Mouse (Mus musculus) heart, embryonic 10.5 days (tissue): ENCODE data around the gene Vps53. TPM values are rescaled to one million over a fixed set of nuclear protein-coding genes. Genes with fewer than 3 reads are reported as not detected.

Experiments used
- DNase-seq: peaks from one replicate; pipeline ENCODE4 v3.0.0-alpha.2; 2017; ENCODE audit warnings: low spot score
- H3K27ac ChIP-seq: fragments of 300-500 bp; sonication (generic); 2 replicates; pipeline ENCODE4 v1.5.1; 2016; ENCODE audit warnings: mild to moderate bottlenecking
- H3K27me3 ChIP-seq: fragments of 300-500 bp; sonication (generic); 2 replicates; pipeline ENCODE4 v1.6.1; 2016; ENCODE audit warnings: mild to moderate bottlenecking; ENCODE audit not compliant: poor library complexity, insufficient read depth, severe bottlenecking
- H3K36me3 ChIP-seq: fragments of 300-500 bp; sonication (generic); 2 replicates; pipeline ENCODE4 v1.6.1; 2016; ENCODE audit warnings: mild to moderate bottlenecking, moderate library complexity
- H3K4me1 ChIP-seq: fragments of 300-500 bp; sonication (generic); 2 replicates; pipeline ENCODE4 v1.6.1; 2016; ENCODE audit warnings: mild to moderate bottlenecking
- H3K4me3 ChIP-seq: fragments of 300-500 bp; sonication (generic); 2 replicates; pipeline ENCODE4 v1.5.1; 2016; ENCODE audit warnings: mild to moderate bottlenecking, moderate library complexity
- H3K9me3 ChIP-seq: fragments of 300-500 bp; sonication (generic); 2 replicates; pipeline ENCODE4 v1.6.1; 2016; ENCODE audit warnings: mild to moderate bottlenecking, moderate library complexity
- WGBS: fragments of 180-500 bp; shearing (Covaris S2); methylation state at CpG from one replicate; pipeline ENCODE4 v1.1.7; 2016; 5-methylcytosine and 5-hydroxymethylcytosine counted together
- polyA plus RNA-seq: library from polyadenylated mRNA; unstranded; fragments of >200 nt; fragmentation: Nextera tagmentation; extraction: Ambion mirVana; gene quantifications from 2 replicates; pipeline ENCODE4 v1.2.1, GENCODE M21; 2016

The Vps53 gene
- polyA plus RNA-seq, 1 experiment from 2014 or later = 35.1 TPM

- Histone ChIP-seq H3K9me3 (no peaks in the 10 kb centered on the region), H3K27ac (no peak overlapping the region), H3K36me3 (no peaks in the 10 kb centered on the region), H3K4me1 (peaks cover 23% of the 10 kb centered on the region), H3K4me3 (no peak overlapping the region), H3K27me3 (0 out of 2 replicates have a peak, but pooled peaks cover 8% of the 10 kb centered on the region)
- DNase-seq = no peak
- WGBS = 47% methylated on average over 8 of the region's 8 CpGs
These were observed 17.6 kb upstream of the Vps53 start for GRCm38 (mm10) chr11:76196977-76197469.

GRCm38 (mm10) chr11:76196275-76196976, 17.0 kb upstream of the Vps53 start:
- H3K4me3 ChIP-seq = no peak overlapping the region
- no peaks in the 10 kb centered on the region for H3K9me3 ChIP-seq
- WGBS = 71% methylated on average over 8 of the region's 8 CpGs
- H3K27me3 ChIP-seq = 0 out of 2 replicates have a peak, but pooled peaks cover 8% of the 10 kb centered on the region
- no peaks in the 10 kb centered on the region for H3K36me3 ChIP-seq
- DNase-seq = no peak
- H3K27ac ChIP-seq = no peak overlapping the region
- H3K4me1 ChIP-seq = peaks cover 18% of the 10 kb centered on the region

- no peak for DNase-seq
- Histone ChIP-seq H3K4me3 (no peak overlapping the region), H3K27ac (no peak overlapping the region), H3K36me3 (no peaks in the 10 kb centered on the region), H3K27me3 (no peaks in the 10 kb centered on the region), H3K4me1 (no peaks in the 10 kb centered on the region), H3K9me3 (no peaks in the 10 kb centered on the region)
- WGBS = 74% methylated on average over 6 of the region's 6 CpGs
These were observed 7.5 kb upstream of the Vps53 start for GRCm38 (mm10) chr11:76186908-76187307.

GRCm38 (mm10) chr11:76183745-76184144, 4.3 kb upstream of the Vps53 start:
- Histone ChIP-seq H3K4me3 (no peak overlapping the region), H3K27me3 (no peaks in the 10 kb centered on the region), H3K9me3 (no peaks in the 10 kb centered on the region), H3K36me3 (no peaks in the 10 kb centered on the region), H3K4me1 (peaks cover 1% of the 10 kb centered on the region), H3K27ac (no peak overlapping the region)
- DNase-seq = no peak
- WGBS = 85% methylated on average over 4 of the region's 4 CpGs

GRCm38 (mm10) chr11:76180146-76180540, 696 bp upstream of the Vps53 start:
- Histone ChIP-seq H3K4me3 (peak overlapping the region; percentile 81), H3K27me3 (no peaks in the 10 kb centered on the region), H3K9me3 (no peaks in the 10 kb centered on the region), H3K4me1 (peaks cover 7% of the 10 kb centered on the region), H3K27ac (peak overlapping the region; percentile 86), H3K36me3 (peaks cover 5% of the 10 kb centered on the region; the same call in 1 of the 2 replicates)
- no peak for DNase-seq
- WGBS = 18% methylated on average over 7 of the region's 7 CpGs

GRCm38 (mm10) chr11:76178726-76179494, 537 bp downstream of the Vps53 start:
- DNase-seq = peak; percentile 75
- no peaks in the 10 kb centered on the region for H3K27me3 ChIP-seq
- peaks cover 7% of the 10 kb centered on the region for H3K4me1 ChIP-seq
- WGBS = 2% methylated on average over 28 of the region's 28 CpGs
- H3K36me3 ChIP-seq = peaks cover 5% of the 10 kb centered on the region; the same call in 1 of the 2 replicates
- peak overlapping the region; percentile 86 for H3K27ac ChIP-seq
- no peaks in the 10 kb centered on the region for H3K9me3 ChIP-seq
- peak overlapping the region; percentile 81 for H3K4me3 ChIP-seq

- Histone ChIP-seq H3K4me3 (no peak overlapping the region), H3K9me3 (no peaks in the 10 kb centered on the region), H3K36me3 (peaks cover 22% of the 10 kb centered on the region), H3K27ac (no peak overlapping the region), H3K27me3 (no peaks in the 10 kb centered on the region), H3K4me1 (no peaks in the 10 kb centered on the region)
- no peak for DNase-seq
- 77% methylated on average over 5 of the region's 5 CpGs for WGBS
These were observed 9.2 kb downstream of the Vps53 start for GRCm38 (mm10) chr11:76170207-76170606.

GRCm38 (mm10) chr11:76168976-76169375, 10.5 kb downstream of the Vps53 start:
- H3K36me3 ChIP-seq = peaks cover 22% of the 10 kb centered on the region
- H3K4me1 ChIP-seq = no peaks in the 10 kb centered on the region
- H3K27me3 ChIP-seq = no peaks in the 10 kb centered on the region
- 86% methylated on average over 3 of the region's 3 CpGs for WGBS
- H3K27ac ChIP-seq = no peak overlapping the region
- no peak overlapping the region for H3K4me3 ChIP-seq
- no peak for DNase-seq
- no peaks in the 10 kb centered on the region for H3K9me3 ChIP-seq

GRCm38 (mm10) chr11:76167079-76167765, 12.2 kb downstream of the Vps53 start:
- Histone ChIP-seq H3K36me3 (peaks cover 18% of the 10 kb centered on the region), H3K27ac (no peak overlapping the region), H3K4me3 (no peak overlapping the region), H3K27me3 (no peaks in the 10 kb centered on the region), H3K9me3 (no peaks in the 10 kb centered on the region), H3K4me1 (no peaks in the 10 kb centered on the region)
- DNase-seq = no peak
- 36% methylated on average over 5 of the region's 5 CpGs for WGBS

GRCm38 (mm10) chr11:76166657-76167056, 12.8 kb downstream of the Vps53 start:
- 94% methylated on average over 4 of the region's 4 CpGs for WGBS
- H3K36me3 ChIP-seq = peaks cover 14% of the 10 kb centered on the region
- no peaks in the 10 kb centered on the region for H3K27me3 ChIP-seq
- H3K4me1 ChIP-seq = no peaks in the 10 kb centered on the region
- no peak overlapping the region for H3K4me3 ChIP-seq
- H3K9me3 ChIP-seq = no peaks in the 10 kb centered on the region
- H3K27ac ChIP-seq = no peak overlapping the region
- no peak for DNase-seq

- no peak for DNase-seq
- peaks cover 29% of the 10 kb centered on the region for H3K36me3 ChIP-seq
These were observed 19.2 kb downstream of the Vps53 start for GRCm38 (mm10) chr11:76160251-76160650.

GRCm38 (mm10) chr11:76158375-76158774, 21.1 kb downstream of the Vps53 start:
- Histone ChIP-seq H3K4me1 (0 out of 2 replicates have a peak, but pooled peaks cover 4% of the 10 kb centered on the region), H3K4me3 (no peak overlapping the region), H3K9me3 (no peaks in the 10 kb centered on the region), H3K27ac (no peak overlapping the region), H3K27me3 (no peaks in the 10 kb centered on the region), H3K36me3 (peaks cover 40% of the 10 kb centered on the region)
- WGBS = 89% methylated on average over 2 of the region's 2 CpGs
- no peak for DNase-seq

More at GRCm38 (mm10) chr11:76160251-76160650, 19.2 kb downstream of the Vps53 start:
- 56% methylated on average over 6 of the region's 6 CpGs for WGBS
- Histone ChIP-seq H3K27ac (no peak overlapping the region), H3K9me3 (no peaks in the 10 kb centered on the region), H3K4me3 (no peak overlapping the region), H3K4me1 (0 out of 2 replicates have a peak, but pooled peaks cover 4% of the 10 kb centered on the region), H3K27me3 (no peaks in the 10 kb centered on the region)
